Mouse (Mus musculus) v-Abl transformed pro-B cells (cell line): ENCODE data around the gene Chrm5.

Experiments used
- in situ Hi-C, 2 experiments: fragments of 400-800 bp; cut with MboI; formaldehyde crosslinking; loops; one replicate each; pipeline ENCODE4 v1.15.1; 2025; ENCODE audit not compliant: unreplicated experiment in 2 of 2

The Chrm5 gene

GRCm38 (mm10) chr2:112480669-112481068 is at the start of gene Chrm5:
TSS of gene Chrm5 (minus strand) at chr2:112480769.
- in situ Hi-C loops, result loop anchor here (5.0 to 10.0 kb wide), 3 partner anchors 103 to 286 kb away; partner anchors contain the start of genes Gm21985 (in 1 of the 2), Katnbl1 (in 1 of the 2), Nop10 (in 1 of the 2) and Slc12a6 (in 1 of the 2)

- in situ Hi-C loops, result loop anchor here (25.0 kb wide), 2 partner anchors 235 to 910 kb away; no protein-coding TSS in a partner anchor
Measured at GRCm38 (mm10) chr2:112526933-112527332, 46.4 kb upstream of the Chrm5 start.

GRCm38 (mm10) chr2:112520526-112521482 is 40.2 kb upstream of the Chrm5 start:
- in situ Hi-C loops, result loop anchor here in 1 of 2 experiments (25.0 kb wide), 2 partner anchors 791 to 1316 kb away; partner anchors contain the start of genes Arhgap11a and Scg5

GRCm38 (mm10) chr2:112518541-112518940 is 38.0 kb upstream of the Chrm5 start:
- in situ Hi-C loops, result loop anchor here in 1 of 2 experiments (25.0 kb wide), 2 partner anchors 794 to 1319 kb away; partner anchors contain the start of genes Arhgap11a and Scg5

- in situ Hi-C loops, result loop anchor here in 1 of 2 experiments (25.0 kb wide), 2 partner anchors 795 to 1320 kb away; partner anchors contain the start of genes Arhgap11a and Scg5
Measured at GRCm38 (mm10) chr2:112517218-112517617, 36.6 kb upstream of the Chrm5 start.

- in situ Hi-C loops, result loop anchor here in 1 of 2 experiments (25.0 kb wide), 2 partner anchors 796 to 1321 kb away; partner anchors contain the start of genes Arhgap11a and Scg5
Measured at GRCm38 (mm10) chr2:112516728-112517127, 36.2 kb upstream of the Chrm5 start.

GRCm38 (mm10) chr2:112513036-112513435 is 32.5 kb upstream of the Chrm5 start:
- in situ Hi-C loops, result loop anchor here in 1 of 2 experiments (25.0 kb wide), 2 partner anchors 799 to 1324 kb away; partner anchors contain the start of genes Arhgap11a and Scg5

GRCm38 (mm10) chr2:112510140-112510539 is 29.6 kb upstream of the Chrm5 start:
- in situ Hi-C loops, result loop anchor here in 1 of 2 experiments (25.0 kb wide), 2 partner anchors 802 to 1327 kb away; partner anchors contain the start of genes Arhgap11a and Scg5

- in situ Hi-C loops, result loop anchor here in 1 of 2 experiments (25.0 kb wide), 2 partner anchors 805 to 1330 kb away; partner anchors contain the start of genes Arhgap11a and Scg5
Measured at GRCm38 (mm10) chr2:112507444-112507843, 26.9 kb upstream of the Chrm5 start.

- in situ Hi-C loops, result loop anchor here in 1 of 2 experiments (25.0 kb wide), 2 partner anchors 805 to 1330 kb away; partner anchors contain the start of genes Arhgap11a and Scg5
Measured at GRCm38 (mm10) chr2:112506841-112507435, 26.4 kb upstream of the Chrm5 start.

- in situ Hi-C loops, result loop anchor here in 1 of 2 experiments (25.0 kb wide), 2 partner anchors 808 to 1333 kb away; partner anchors contain the start of genes Arhgap11a and Scg5
Measured at GRCm38 (mm10) chr2:112503978-112504377, 23.4 kb upstream of the Chrm5 start.

- in situ Hi-C loops, result loop anchor here in 1 of 2 experiments (25.0 kb wide), 2 partner anchors 811 to 1336 kb away; partner anchors contain the start of genes Arhgap11a and Scg5
Measured at GRCm38 (mm10) chr2:112501209-112501608, 20.6 kb upstream of the Chrm5 start.

- in situ Hi-C loops, result no loop called here
Measured at GRCm38 (mm10) chr2:112497851-112498250, 17.3 kb upstream of the Chrm5 start.

GRCm38 (mm10) chr2:112493539-112494260 is 13.1 kb upstream of the Chrm5 start:
- in situ Hi-C loops, result no loop called here

- in situ Hi-C loops, result no loop called here
Measured at GRCm38 (mm10) chr2:112492856-112493538, 12.4 kb upstream of the Chrm5 start, which contains the start of gene Aven. TSS of gene Aven (plus strand) at chr2:112492964.

GRCm38 (mm10) chr2:112492431-112492855 is 11.9 kb upstream of the Chrm5 start:
- in situ Hi-C loops, result no loop called here

GRCm38 (mm10) chr2:112491629-112492028 is 11.1 kb upstream of the Chrm5 start:
- in situ Hi-C loops, result no loop called here

GRCm38 (mm10) chr2:112490483-112491196 is 10.1 kb upstream of the Chrm5 start:
- in situ Hi-C loops, result no loop called here
